Mouse (Mus musculus) ovary, adult 18-20 months (tissue): ENCODE data around the gene Snx29.
"Not testable (repeated sequence)": the region's sequence is repeated elsewhere in the genome, so short reads cannot be mapped to it uniquely, and the experiment has no call there.

Experiments used
- DNase-seq: peaks from one replicate; pipeline ENCODE4 v3.0.0; 2022; ENCODE audit warnings: low spot score, mixed read lengths

The Snx29 gene

DNA sequence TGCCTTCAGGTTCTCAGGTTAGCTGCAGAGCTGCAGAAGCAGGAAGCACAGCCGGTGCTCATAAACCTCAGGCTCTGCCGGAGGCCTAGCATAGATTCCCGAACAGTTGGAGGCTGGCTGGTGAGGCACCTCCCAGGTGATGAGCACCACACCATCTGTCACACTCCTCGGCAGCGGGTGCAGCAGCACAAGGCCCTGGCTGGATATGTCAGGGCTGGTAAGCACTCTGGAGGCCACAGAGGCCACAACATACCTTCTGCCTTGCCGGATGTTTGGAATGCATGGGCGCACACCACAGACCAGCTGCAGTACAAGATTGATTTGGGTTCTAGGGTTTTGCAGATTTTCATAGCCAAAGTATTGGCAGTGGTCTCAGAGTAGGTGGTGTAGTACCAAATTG, 172.2 kb downstream of the Snx29 start:
- DNase-seq: no peak

DNA sequence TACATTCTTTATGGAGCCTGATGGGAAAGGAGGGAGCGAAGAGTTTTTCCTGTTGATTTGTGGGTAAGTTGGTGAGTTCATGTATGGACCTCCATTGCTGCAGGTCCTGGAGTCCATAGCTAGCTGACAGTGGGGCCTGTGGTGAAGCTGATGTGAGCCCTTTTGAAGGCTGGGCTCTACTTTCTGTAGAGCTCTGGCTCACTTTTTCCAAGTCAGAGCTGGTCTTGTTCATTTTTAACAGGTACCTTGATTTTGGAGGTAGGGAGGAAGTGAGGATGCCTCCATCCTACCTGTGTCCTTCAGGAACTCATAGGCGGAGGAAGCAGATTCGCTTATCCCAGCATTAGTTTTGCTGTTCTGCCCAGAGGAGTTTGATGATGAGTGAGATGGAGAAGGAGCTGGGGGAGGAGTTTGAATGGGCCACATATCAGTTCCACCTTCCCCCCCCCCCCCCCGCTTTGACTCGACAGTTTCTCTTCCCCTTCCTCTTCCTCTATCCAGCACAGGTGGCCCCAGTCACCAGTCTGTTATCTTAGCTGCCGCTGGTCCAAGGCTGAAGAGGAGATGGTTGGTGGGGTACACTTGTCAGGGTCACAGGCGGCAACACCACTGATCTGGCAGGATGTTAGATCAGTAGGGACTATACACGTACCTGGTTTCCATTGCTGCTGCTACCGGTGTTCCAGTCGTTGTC, 173.4 kb downstream of the Snx29 start:
- DNase-seq: no peak

DNA sequence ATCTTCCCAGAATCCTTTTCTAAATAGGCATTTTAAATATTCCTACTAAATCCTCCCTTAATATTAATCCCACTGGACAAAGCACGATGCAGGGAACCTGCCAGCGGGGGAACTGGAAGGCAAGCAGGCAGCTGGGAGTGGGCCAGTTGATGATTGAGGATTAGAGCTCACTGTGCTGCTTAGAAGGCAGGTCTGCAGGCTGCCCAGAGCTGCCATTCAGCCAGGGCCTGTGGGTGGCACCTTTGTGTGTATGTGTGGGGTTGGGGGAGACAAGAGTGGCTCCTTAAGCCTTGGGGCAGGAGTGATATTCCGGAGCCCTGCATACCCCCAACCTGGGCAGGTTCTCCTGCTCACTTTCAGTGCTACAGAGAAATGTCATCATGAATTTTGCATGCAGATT, 174.0 kb downstream of the Snx29 start:
- DNase-seq: no peak

DNA sequence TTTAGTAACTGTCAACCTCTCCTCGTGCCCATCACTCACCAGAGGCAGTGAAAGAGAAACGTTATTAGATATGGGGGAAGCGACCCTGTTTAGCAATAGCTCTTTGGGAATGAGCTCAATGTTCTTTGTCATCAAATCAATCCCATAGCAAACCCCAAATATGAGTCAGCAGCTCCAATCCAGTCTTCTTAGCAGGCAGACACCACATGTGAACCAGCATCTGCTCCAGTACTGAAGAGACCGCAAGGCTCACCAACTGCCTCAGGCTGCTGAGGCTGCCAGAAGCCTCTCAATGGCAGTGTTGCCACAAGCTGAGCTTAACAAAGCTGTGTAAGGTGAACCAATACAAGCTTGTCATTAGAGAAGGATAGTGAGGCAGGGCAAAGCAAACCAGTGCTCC, 177.4 kb downstream of the Snx29 start:
- no peak for DNase-seq

DNA sequence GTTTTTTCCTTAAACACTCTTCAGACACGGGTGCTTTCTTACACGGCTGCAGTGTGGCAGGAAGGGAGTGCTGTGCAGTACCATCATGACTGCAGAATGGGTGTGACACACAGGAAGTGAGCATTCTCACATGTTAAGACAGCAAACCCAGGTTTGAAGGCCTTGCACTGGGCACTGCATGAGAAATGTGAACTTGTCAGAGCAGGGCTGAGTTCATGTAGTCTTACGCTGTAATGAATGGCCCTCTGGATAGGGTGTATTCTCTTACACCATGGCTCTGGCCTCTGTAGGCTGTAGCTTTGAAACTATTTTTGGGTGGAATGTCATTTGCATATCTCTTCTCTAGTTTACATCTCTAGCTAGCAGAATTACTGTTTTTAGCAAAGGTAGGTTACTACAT, 178.4 kb downstream of the Snx29 start:
- no peak for DNase-seq

DNA sequence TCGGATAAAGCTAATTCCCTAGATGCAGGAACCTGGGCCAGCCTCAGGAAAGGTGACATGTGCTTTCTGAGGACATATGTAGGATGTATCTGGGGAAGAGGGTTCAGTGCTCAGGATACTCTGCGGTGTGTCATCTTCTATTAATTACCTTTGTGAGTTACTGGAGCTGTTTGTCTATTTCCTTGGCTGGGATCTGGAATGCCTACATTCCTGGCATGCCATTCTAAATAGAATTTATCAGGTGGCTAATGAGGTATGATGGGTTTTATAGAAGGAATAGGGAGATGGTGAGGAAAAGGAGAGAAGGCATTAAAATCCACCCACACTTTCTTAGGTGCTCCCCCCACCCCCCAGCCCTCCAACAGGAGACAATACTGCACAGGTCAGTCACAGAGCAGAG, 178.9 kb downstream of the Snx29 start:
- no peak for DNase-seq

DNA sequence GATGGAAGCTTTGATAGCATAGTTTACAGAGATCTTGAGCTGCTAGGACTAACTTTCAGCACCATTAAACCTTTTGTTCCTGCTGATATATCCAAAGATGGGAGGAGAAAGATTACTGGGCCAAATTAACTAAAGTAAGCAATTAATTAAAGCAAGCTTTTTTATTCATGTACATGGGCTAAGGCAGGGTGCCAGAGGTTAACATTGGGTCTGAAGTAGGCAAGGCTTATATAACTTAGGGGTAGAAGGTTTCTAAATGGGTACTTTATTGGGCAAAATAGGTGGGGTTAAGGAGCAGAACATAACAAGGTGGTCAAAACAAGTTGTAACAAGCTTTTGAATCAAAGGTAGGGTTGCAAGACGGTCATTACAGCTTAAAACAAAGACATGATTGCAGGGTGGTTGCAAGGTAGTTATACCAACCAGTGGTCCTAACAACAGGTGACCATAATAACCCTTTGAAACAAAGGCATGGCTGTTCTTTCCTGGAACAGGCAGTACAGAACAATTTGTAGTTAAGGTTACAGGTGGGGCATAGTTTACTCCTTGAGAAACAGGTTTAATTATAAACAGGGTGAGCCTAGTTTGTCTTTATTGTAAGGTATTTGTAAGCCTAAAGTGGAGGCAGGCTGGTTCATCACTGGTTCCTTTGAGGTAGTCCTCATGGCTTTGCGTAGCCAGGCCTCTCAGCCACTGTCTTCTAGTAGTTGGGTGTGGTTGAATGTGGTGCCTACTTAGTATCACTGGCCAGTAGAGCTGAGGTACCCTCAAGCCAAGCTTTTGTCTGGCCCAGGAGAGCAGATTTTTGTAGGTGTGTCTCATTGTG, 182.2 kb downstream of the Snx29 start:
- DNase-seq: no peak

DNA sequence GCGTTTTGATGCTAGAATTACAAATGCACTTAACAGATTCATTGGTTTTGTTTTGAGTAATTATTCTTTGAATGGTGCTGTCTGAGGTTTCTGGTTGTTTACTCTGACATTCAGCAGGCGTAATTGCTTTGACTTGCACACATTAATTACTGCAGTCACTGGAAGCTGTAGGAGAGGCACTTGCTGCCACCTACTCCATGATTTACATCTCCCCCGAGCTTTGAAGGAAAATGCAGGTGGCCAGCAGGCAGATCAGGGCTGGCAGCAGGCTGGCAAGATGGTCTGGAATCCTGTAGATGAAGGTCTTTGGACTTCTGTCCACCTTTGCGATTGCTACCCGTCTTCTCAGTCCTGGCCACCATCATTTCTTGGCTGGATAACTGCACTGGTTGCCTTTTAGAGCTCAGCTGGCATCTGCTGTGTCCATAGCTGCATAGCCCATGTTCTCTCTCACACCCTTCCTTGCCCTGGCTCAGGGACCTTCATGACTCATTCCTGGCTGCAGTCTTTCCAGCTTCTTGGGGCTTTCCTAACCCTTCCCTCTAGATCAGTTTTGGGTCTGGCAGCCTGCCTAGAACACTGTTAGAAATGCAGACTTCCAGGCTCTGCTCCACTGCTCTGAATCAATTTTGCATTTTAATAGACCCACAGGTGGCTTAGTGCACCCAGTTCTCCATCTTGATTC, 182.9 kb downstream of the Snx29 start:
- peak; percentile 68 for DNase-seq

DNA sequence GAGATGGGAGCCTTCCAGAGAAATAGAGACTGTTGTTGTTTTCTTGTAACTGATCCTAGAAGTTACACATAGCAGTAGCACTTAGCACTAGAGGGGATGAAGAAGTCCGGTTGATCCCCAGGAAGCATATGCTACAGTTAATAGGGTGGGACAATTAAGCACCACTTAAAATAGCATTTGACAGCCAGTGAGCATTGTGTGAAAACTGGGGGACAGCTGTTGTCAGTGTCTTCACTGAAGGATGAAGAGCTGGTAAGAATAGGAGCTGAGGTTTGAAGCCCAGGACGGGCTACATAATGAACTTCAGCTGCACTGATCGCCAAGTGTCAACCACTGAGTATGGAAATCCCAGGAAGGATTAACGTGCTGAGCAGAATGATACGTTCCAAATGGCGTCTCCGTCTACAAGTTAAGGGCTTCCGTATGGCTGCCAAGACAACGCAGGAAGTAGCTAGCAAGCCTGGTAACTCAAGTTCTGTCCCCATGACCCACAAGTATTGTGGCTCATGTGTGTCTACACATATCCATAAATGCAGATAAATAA, 184.6 kb downstream of the Snx29 start:
- no peak for DNase-seq

DNA sequence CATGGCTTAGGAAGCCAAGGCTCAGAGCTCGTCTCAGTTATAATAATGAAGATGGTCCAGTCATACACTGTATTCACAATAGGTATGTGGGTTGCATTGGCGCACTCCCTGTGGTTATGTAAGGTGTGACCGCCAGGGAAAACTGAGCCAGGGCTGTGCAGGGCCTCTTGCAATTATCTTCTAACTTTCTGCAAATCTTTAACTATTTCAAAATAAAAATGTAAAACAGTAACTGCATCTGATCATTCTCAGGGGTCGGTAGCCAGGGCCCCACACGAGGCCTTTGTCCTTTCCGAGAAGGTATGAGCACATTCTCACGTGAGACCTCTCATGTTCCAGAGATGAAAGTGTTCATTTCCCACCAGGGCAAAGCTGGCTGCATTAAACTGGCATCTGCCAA, 185.6 kb downstream of the Snx29 start:
- DNase-seq: no peak

DNA sequence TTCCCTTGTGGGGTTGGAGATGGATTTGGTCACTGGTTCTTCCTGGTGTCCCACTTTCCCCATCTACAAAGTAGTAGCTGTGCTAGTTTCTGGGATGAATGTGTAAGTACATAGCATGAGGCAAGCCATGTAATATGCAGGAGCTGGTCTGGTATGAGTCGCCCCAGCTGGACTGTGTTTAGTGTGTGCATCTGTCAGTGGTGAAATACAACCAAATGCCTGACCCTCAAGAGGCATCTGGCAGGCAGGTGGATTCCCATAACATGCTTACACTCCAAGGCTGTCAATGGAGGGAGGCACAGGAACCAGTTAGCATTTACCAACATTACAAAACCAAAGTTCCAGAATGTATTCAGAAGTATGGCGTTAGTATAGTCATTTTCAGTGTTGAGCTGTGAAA, 187.7 kb downstream of the Snx29 start:
- no peak for DNase-seq

DNA sequence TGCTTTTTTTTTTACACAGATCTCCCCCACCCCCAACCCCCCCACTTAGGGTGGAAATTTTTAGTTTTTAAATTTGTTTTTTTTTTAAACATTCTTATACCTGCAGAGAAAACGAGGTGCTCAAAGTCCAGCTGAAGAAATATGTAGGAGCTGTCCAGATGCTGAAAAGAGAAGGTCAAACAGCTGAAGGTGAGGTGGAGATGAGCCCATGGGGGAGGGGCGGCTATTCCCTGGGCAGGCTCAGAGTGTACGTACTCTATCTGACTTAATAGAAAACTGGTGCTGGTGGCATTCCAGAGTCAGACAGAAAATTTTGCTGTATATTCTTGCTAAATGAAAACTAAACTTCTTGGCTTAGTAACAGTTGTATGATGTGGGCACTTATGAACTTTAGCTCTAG, 188.1 kb downstream of the Snx29 start:
- no peak for DNase-seq

DNA sequence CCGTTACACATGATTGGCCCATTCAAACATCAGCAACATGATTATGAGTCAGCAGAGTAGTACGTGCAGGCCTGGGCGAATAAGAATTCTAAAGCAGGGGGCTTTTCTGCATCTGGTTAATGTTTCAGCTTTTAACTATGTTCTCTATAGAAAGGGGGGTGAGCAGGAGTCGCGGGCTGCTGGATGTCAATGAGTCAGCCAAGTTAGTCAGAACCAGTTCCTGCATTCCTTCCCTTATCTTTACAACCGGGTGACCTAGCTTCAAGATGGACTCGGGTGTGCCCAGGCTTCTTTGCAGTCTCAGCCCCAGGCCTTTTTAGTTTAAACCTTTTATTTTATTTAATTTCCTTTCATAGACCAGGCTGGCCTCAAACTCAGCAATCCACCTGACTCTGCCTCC, 189.0 kb downstream of the Snx29 start:
- not testable (repeated sequence) for DNase-seq

DNA sequence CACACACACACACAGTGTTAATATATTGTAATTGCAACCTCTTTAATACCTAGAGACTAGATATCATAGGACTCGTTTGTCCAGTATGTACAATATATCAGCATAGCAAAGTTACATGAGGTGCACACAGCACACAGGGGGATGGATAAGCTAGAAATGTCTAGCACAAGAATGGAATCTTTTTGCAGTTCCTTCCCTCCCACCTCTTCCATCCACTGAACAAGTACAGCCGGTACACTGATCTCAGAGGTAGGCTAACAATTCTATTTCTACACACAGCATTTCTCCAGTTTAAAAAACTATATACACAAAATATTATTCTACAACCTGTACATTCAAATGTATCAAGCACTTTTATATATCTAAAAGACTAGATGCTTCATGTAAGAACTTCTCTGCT, 194.0 kb downstream of the Snx29 start:
- no peak for DNase-seq

DNA sequence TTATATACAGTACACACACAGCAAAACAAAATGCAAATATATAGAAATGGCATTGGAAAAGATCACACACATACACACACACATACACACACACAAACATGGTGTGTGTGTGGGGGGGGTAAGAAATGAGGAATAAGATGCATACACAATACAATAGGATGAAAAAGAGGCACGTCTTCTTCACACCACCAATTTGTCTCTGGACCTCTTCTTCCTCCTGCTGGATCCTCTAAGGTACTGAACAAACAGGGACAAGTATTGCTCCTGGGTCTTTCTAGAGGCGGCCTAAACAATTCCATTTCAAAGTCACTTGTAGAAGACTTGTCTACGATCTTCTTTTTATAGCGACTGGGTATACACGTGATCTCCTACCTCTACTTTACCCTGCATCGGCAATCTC, 194.7 kb downstream of the Snx29 start:
- DNase-seq: no peak

DNA sequence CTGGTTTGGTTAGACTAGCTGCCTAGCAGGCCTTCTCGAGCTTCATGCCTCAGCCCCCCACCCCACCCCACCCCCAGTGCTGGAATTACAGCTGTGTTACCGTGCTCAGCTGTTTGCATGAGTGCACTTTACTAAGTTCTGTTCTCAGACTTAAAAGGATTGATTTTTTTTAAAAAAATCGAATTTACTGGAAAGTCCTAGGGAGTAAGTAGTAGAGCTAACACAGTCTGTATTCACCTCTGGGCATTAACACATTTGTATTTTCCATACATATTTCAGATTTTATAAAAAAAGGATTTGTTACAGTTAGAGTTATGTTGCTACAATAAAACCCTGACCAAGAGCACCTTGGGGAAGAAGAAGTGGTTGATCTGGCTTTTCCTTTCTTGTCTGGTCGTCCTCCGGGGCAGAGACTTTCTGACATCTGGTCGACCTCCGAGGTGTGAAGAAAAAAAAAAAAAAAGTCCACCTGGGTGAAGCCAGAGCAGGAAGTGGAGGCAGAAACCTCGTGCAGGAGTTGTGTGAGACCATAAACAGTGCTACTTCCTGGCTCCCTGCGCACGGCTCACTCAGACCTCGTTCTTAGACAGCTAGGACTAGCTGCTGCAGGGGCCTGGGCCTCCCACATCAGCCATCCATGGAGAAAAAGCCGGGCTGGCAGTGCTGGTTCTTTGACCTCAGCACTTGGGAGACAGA, 196.2 kb downstream of the Snx29 start:
- no peak for DNase-seq

DNA sequence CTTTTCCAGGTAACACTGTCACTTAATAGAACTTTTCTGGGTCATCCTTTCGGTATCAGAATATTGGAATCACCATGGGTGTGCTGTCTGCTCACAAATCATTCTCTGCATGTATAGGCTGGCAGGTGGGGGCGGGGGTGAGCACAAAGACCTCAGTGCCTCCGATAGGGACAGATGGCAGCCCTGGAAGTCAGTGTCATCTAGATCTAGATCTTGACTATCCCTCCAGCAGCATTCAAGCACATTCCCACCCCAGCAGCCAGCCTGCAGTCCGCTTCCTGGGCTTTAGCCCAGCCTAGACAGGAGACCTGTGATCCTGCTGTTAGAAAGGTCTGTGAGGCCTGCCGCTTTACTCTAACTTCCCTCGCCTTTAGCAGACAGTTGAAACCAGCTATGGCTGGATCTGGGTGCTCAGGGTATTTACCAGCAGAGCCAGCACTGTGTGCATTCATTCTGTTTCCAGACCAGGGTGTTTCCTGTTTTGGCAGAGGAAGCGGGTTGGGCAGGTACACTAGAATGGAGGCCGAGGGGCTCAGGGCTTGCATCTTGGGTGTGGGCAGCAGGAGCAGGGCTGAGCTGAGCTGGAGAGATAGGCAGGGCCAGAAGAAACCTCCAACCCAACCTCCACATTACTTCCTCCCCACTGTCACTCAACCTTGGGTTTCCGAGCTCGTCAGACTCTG, 203.5 kb downstream of the Snx29 start:
- DNase-seq: no peak

DNA sequence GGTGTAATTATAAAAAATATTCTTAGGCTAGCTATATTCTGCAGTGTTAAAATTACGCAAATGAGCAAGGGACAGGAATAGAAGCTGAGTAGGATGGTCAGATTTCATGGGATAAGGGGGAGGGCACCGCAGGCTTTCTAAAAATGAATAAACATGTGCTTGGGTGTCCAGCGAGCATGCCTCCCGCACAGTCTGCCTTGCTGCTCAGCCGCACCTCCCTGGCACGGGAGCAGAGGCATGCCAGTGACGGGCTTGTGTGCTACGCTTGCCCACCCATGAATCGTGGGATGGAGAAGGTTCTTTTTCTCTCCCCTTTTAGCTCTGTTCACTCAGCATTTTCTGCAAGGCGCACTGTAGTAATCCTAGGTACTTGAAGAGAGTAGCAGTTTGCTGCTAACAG, 204.3 kb downstream of the Snx29 start:
- DNase-seq: no peak

DNA sequence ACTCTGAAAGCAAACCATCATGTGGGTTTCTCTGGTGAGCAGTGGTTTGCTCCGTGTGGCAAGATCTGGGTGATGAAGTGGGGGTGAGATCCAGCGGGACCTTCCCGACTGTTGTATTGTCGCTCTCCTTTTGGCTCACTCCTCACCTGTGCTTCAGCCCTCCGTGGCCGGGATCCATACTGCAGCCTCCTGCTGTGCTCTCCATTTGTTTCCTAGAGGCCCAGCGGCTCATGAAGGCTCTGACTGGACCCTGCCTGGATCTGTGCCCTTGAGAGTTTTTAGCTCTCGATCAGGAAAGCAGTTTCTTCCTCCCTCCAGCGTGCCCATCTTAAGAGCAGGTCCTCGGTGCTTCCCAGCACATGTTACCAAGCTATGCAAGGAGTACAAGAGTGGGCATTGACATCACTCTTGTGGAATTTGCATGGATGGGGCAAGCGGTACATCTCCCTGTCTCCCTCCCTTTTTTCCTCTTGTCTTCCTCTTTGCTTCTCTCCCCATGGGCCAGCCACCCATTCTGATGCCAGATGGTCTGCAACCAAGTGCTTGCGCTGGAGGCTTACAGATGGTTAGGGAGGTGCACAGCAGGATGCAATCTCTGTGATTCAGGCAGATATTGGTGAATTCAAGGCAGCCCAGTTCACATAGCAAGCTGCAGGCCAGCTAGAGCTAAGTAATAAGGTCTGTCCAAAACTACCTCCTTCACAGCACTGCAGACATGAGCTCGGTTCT, 207.9 kb downstream of the Snx29 start:
- no peak for DNase-seq

DNA sequence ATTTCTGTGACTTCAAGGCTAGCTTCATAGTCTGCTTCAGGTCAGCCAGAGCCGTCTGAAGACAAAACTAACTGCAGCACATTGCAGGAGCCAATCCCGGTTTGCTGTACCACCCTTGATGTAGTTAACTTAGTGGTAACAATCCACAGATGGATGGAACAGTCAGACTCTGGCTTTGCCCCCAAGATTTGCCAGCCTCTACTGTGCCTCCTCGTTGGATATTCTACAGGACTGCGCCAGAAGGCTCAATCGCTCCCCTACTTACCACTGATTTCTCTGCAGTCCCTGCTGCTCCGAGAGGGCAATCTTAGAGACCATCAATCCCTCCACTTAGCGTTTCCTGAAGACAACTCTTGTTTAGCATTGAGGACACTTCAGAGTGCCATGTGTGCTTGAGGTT, 208.7 kb downstream of the Snx29 start:
- DNase-seq: no peak

DNA sequence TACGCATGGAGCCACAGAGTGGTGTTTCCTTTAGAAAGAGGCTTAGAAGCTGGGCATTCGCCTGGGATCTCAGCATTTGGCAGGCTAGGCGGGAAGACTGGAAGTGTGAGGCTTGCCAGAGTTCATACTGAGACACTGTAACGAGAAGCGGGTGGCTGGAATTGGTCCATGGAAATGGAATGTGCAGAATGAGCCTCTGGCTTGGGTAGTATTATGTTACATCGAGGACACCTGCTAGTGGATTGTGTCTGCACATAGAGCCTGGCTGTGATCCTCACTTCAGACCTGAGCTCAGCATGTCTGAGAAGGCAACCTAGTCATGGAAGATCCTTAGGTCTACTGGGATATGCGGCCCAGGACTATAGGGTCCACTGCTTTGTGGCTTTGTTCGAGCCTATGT, 209.9 kb downstream of the Snx29 start:
- peak; percentile 18 for DNase-seq
